Mouse (Mus musculus) CH12.LX (cell line): ENCODE measurements around the gene Apool.
A peak's percentile ranks its signal among the peaks of the same experiment; 100 is the strongest.

Source experiments
- CTCF ChIP-seq, 2 experiments: IDR thresholded peaks in 1 of 2; conservative IDR thresholded peaks in 1 of 2; 2 replicates each; pipeline ENCODE4 v1.5.1; 2011 to 2012; ENCODE audit warnings: low read depth in 2 of 2, low read length in 2 of 2, improper control_type of control experiment in 1 of 2, inconsistent platforms in 1 of 2, mild to moderate bottlenecking in 1 of 2, moderate library complexity in 1 of 2
- E2F4 ChIP-seq: IDR thresholded peaks from 2 replicates; pipeline ENCODE4 v1.6.1; 2011; ENCODE audit warnings: low read depth, low read length, improper control_type of control experiment; ENCODE audit not compliant: insufficient replicate concordance
- EP300 ChIP-seq: IDR thresholded peaks from 2 replicates; pipeline ENCODE4 v1.6.1; 2011; ENCODE audit warnings: low read length, improper control_type of control experiment
- GABPA ChIP-seq: IDR thresholded peaks from 2 replicates; pipeline ENCODE4 v1.6.1; 2012; ENCODE audit warnings: low read depth, low read length, improper control_type of control experiment, inconsistent platforms; ENCODE audit not compliant: insufficient replicate concordance
- MYC ChIP-seq: IDR thresholded peaks from 2 replicates; pipeline ENCODE4 v1.6.1; 2011; ENCODE audit warnings: low read depth, mild to moderate bottlenecking, improper control_type of control experiment, low read length
- POLR2A ChIP-seq: IDR thresholded peaks from 2 replicates; pipeline ENCODE4 v1.6.1; 2011; ENCODE audit warnings: low read depth, mild to moderate bottlenecking, improper control_type of control experiment, low read length
- POLR2AphosphoS2 ChIP-seq: IDR thresholded peaks from 2 replicates; pipeline ENCODE4 v1.6.1; 2011; ENCODE audit warnings: low read depth, low read length, improper control_type of control experiment
- RCOR1 ChIP-seq: conservative IDR thresholded peaks from 2 replicates; pipeline ENCODE4 v1.6.1; 2012; ENCODE audit warnings: low read depth, mild to moderate bottlenecking, inconsistent platforms, low read length, improper control_type of control experiment
- SIN3A ChIP-seq: IDR thresholded peaks from 2 replicates; pipeline ENCODE4 v1.6.1; 2012; ENCODE audit warnings: low read length, improper control_type of control experiment, inconsistent platforms
- TCF12 ChIP-seq: IDR thresholded peaks from 2 replicates; pipeline ENCODE4 v1.6.1; 2014; ENCODE audit warnings: low read depth, mild to moderate bottlenecking, inconsistent platforms, low read length, improper control_type of control experiment
- USF1 ChIP-seq: IDR thresholded peaks from 2 replicates; pipeline ENCODE4 v1.6.1; 2014; ENCODE audit warnings: low read depth, mild to moderate bottlenecking, inconsistent platforms, low read length, improper control_type of control experiment
- ZNF384 ChIP-seq: IDR thresholded peaks from 2 replicates; pipeline ENCODE4 v1.6.1; 2012; ENCODE audit warnings: low read depth, low read length, improper control_type of control experiment, inconsistent platforms

DNA sequence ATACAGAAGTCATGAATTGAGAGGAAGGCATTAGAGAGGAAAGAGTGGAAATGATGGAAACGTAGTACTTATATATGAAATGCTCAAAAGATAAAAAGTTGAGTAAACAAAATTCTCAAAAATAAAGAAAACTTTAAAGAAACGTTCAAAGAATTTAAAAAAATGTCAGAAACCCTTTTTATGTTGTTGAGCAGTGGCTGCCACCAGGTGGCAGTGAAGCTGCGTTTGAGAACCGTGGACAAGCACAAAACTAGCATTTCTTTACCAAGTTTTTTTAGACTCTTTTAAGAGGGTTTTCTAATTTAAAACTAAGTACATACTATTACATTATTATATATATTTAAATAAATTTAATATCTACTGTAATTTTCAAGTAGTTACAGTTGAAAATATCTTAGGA lies 57.3 kb downstream of the Apool start:
- TF ChIP-seq CTCF (conservative IDR thresholded peaks at IDR 0.05 in 1 of 2, IDR thresholded peaks at IDR 0.05 in 1 of 2; ENCODE audit: low read depth in 2 of 2, low read length in 2 of 2) (peak in 1 of 2 experiments; percentile 53; a peak in 2 of 4 replicates), E2F4 (no peak), SIN3A (no peak), USF1 (no peak), POLR2AphosphoS2 (no peak), TCF12 (no peak), POLR2A (no peak), EP300 (no peak), GABPA (no peak), ZNF384 (no peak), RCOR1 (no peak), MYC (no peak)
